Mouse (Mus musculus): ENCODE measurements around the gene Gbgt1.
"Not testable (repeated sequence)": the region's sequence is repeated elsewhere in the genome, so short reads cannot be mapped to it uniquely, and the experiment has no call there.

The Gbgt1 gene

DNA sequence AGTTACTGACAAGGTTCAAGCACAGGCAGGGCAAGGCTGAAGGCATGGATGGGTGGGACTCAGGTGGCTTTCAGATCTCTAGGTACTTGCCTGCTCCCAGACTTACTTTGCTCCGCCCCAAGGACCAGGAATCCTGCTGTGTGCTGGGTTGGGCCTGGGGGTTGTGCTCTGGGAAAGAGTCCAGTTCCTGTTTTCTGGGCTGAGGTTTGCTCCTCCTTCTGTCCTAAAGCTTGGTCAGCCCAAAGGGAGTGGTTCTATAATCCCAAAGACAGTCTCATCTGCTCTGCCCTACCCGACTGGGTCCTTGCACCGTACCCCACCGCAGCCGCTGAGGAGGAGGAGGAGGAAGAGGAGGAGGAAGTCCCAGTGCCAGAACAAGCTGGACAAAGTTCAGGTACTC, at the start of gene Gbgt1:
TSS of gene Gbgt1 (plus strand) at position 221 of the 400 bp plus-strand sequence.
- no peak for DNase-seq

- DNase-seq = peak; percentile 17
Measured at GRCm38 (mm10) chr2:28447315-28447670, 49.4 kb upstream of the Gbgt1 start.

DNA sequence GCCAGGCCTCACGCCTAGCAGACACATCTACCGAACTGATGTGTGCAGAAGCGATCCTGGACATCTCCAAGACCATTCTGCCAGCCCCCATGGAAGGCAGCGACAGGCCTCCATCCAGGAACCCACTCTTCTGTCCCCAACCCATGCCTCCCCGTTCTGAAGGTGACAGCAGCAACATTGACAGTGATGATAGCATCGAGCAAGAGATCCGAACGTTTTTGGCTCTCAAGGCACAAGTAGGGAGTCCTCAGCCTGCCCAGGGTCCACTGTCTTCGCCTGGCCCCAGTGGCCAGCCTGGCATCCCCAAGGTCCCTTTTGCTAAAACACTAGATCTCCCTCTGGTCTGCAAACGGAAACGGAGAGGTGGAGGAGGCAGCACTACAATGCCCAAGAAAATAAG, 45.0 kb upstream of the Gbgt1 start:
- no peak for DNase-seq

GRCm38 (mm10) chr2:28453539-28453938, 43.2 kb upstream of the Gbgt1 start:
- DNase-seq = no peak

GRCm38 (mm10) chr2:28456616-28457015, 40.1 kb upstream of the Gbgt1 start:
- DNase-seq = no peak

DNA sequence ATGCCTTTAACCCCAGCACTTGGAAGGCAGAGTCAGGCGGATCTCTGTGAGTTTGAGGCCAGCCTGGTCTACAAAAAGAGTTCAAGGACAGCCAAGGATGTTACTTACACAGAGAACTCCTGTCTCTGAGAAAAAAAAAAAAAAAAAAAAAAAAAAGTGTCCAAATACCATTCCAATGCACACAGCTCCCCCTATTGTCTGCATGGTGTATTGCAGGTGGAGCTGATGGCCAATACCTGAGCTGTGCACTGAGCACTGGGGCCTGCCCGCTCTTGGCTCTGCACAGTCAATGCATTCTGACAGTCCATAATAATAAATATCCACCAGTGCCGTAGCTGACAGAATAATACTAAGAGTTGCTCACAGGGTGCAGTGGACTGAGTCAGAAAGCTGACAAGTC, 32.8 kb upstream of the Gbgt1 start:
- peak; percentile 63 for DNase-seq

DNA sequence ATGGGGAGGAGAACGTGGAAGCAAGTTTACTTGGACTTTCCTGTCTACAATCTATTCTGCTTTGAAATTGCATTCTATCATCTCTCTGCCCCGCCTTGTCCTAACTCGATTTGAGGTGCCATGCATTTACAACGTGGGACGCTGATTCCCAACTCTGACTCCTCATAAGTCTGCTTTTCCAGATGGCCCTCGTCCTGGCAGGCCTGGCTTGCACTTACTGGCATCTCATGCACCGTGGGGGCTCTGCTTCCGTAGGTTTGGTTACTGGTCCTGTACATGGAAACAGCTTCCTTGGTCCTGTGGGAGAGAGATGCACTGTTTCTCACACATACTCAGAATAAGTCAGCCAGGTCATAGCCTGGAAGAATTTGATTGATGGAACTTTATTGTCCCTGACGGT, 31.8 kb upstream of the Gbgt1 start:
- no peak for DNase-seq

DNA sequence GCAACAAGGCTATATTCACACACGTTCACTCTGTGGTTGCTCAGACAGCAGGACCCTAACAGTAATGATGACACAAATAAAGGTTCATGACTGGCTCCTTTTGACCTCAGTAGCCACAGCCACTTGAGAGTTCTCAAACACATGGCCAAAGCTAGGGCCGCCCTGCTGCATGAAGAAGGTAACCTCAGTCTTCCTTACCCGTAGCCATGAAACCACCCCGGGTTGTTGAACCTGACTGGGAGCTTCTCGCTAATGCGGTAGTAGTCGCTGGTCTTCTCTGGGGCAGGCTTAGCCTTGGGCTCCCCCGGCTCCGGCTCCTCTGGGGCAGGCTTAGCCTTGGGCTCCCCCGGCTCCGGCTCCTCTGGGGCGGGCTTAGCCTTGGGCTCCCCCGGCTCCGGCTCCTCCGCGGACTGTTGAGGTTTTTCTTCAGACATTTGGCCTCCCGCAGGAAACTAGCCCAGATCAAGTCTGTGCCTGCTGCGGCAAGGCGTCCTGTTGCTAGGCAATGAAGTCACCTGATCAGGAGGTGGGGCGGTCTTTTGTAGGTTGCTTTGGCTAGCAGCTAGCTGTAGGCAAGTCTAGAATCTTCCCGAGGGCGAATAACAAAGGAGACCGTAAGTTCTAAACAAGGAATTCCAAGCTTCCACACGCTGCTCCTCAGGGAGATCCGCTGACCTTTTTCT, 30.7 kb upstream of the Gbgt1 start, which contains the start of gene 1700007K13Rik:
TSS of gene 1700007K13Rik (minus strand) at position 497 of the 683 bp plus-strand sequence.
- peak; percentile 86 for DNase-seq

- peak; percentile 92 for DNase-seq
Measured at GRCm38 (mm10) chr2:28467860-28468485, 28.7 kb upstream of the Gbgt1 start, which contains the start of gene Mrps2. TSS of gene Mrps2 (plus strand) at chr2:28468066.

DNA sequence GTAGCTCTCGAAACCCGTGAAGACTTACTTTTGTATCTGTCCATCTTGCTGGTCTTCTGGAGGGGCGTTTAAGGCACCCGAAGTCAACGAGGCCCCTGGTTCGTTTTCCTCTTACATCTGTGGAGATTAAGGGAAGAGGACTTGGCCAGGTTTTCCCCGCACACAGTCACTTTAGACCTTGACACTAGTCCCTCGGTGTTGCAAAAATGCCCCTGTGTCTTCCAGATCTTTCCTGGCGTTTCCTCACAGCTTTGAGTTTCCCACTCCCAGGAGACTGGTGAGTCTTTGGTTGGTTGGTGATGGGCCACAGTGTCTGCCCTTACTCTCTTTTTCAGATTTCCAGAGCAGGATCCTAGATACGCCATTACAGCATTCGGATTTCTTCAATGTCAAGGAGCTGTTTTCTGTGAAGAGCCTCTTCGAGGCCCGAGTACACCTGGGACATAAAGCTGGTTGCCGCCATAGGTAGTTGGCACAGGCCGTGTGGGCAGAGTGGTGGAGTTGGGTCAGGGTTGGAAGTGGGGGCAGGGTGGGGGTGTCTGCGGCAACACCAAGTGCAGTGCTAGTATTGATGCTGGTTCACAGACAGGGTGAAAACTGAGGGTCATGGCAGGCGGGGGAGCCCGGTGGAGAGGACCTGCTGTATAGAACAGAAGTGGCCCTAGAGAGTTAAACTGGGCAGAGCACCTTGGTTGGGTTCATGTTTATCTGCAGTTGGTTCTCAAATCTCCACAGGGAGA, 28.0 kb upstream of the Gbgt1 start:
- no peak for DNase-seq

DNA sequence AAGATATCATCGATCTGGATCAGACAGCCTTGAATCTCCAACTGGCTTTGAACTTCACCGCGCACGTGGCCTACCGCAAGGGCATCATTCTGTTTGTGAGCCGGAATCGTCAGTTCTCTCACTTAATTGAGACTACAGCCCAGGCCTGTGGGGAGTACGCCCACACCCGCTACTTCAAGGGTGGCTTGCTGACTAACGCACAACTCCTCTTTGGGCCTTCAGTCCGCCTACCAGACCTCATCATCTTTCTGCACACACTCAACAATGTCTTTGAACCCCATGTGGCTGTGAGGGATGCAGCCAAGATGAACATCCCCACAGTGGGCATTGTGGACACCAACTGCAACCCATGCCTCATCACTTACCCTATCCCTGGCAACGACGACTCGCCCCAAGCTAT, 27.2 kb upstream of the Gbgt1 start:
- no peak for DNase-seq

GRCm38 (mm10) chr2:28470591-28470990, 26.1 kb upstream of the Gbgt1 start:
- no peak for DNase-seq

- DNase-seq = not testable (repeated sequence)
Measured at GRCm38 (mm10) chr2:28472011-28472410, 24.7 kb upstream of the Gbgt1 start.

- DNase-seq = not testable (repeated sequence)
Measured at GRCm38 (mm10) chr2:28477993-28478392, 18.7 kb upstream of the Gbgt1 start.

DNA sequence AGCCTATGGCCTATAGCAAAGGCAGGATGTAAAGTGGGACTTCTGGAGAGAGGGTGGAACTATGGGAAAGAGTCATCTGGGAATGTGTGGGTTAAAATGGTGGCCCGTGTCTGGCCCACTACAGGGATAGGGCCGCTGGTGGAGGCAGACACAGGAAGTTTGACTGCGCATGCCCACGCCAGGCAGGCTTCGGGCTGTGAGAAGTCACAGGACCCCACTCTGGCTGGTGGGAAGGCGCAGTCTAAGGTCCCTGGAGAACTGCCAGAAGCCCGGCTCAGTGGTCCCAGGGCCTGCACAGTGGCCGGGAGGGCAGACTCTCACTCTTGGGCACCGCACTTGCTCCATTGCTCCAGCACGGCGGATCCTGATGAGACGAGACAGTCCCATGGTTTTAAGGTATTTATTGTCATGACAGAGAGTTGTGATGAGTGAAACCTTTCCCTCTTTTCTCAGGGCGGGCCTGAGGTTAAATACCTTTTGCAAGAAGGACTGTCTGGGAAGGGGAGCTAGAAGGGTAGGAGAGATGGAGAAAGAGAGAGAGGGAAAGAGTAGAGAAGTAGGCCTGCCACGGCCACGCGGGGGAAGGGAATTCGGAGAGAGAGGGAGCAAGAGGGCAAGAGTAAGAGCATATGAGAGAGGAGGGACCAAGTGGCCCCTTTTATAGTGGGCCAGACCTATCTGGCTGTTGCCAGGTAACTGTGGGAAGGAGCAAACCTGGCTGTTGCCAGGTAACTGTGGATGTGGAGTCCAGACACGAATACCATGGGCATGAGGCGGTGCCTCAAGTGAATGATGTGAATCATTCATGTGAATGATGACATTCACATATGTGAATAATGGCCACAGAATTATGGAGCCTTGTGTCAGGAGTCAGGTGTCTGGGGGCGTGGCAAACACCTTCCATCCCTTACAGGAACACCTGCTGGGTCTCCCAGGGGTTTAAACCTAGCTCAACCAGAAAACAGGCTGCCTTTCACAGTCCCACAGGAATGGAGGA, 17.2 kb upstream of the Gbgt1 start:
- DNase-seq = no peak

GRCm38 (mm10) chr2:28483861-28484260, 12.8 kb upstream of the Gbgt1 start:
- no peak for DNase-seq

- no peak for DNase-seq
Measured at GRCm38 (mm10) chr2:28494521-28494920, 2.2 kb upstream of the Gbgt1 start.

DNA sequence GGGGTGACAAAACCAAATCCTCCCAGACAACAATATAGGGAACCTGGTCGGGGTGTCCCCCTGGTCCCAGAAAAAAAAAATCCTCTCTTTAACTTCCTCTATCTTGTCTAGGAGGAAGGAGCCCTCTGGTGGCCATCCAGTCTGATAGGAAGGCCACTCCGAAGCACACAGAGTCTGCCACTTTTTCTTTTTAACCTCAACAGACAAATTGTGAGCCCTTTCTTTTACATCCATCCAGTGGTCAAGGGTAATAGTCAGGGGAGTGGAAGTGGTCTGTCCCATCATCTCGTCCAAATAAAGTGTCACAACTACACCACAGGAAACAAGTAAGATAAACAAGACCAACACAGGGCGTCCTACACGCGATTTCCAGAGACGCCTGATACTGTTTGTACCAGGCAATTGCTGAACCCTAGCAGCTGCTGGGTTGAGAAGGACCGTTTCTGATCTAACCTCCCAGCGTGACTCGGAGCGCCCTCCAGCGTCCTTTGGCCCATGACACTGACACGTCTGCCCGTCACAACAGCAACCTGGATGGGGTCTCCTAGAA, 1.4 kb upstream of the Gbgt1 start:
- DNase-seq = no peak

GRCm38 (mm10) chr2:28495801-28496595, 693 bp upstream of the Gbgt1 start:
- no peak for DNase-seq

GRCm38 (mm10) chr2:28497561-28497960, 870 bp downstream of the Gbgt1 start:
- no peak for DNase-seq

DNA sequence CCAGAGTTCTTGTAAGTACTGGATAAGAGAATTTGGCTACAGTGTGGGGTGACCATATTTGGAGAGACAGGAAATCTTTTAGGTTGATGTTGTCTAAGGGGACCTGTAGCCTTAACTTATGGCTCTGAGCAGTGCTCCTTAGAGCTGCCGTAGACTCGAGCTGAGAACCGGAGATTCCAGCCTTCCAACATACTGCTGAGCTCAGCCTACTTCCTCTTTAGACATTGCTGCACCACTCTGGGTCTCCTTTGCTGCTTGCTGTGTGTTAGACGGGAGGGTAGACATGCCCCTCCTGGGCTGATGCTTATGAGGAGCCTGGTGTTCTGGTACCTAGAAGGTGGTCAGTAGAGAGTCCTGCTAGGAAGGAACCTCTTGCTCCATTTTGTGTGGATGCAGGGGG, 1.7 kb downstream of the Gbgt1 start:
- DNase-seq = no peak
